Mouse (Mus musculus): Measurements from ENCODE around the gene Raet1e.
A peak's percentile ranks its signal among the peaks of the same experiment; 100 is the strongest.
"Not testable (repeated sequence)": the region's sequence is repeated elsewhere in the genome, so short reads cannot be mapped to it uniquely, and the experiment has no call there.

GRCm38 (mm10) chr10:22163705-22164583 is 5.6 kb downstream of the Raet1e start:
- peak; percentile 64 for TF ChIP-seq CTCF (IDR thresholded peaks at IDR 0.05; ENCODE audit: low read depth)
- TF ChIP-seq EP300 (IDR thresholded peaks at IDR 0.05; ENCODE audit: low read depth), result not testable (repeated sequence)
